Mouse (Mus musculus) layer of hippocampus, postnatal 10 days (tissue): ENCODE data around the gene Atf6b. TPM values are rescaled to one million over a fixed set of nuclear protein-coding genes. Genes with fewer than 3 reads are reported as not detected.

Experiments
- DNase-seq, 2 experiments: peaks; one replicate each; pipeline ENCODE4 v3.0.0; 2021; ENCODE audit warnings: low spot score in 2 of 2
- total RNA-seq, 2 experiments: library from RNA; stranded (reverse); gene quantifications; 2 replicates each; pipeline ENCODE4 v1.2.3; 2021

Atf6b gene
- total RNA-seq, 2 experiments from 2014 or later, result 75.8 to 78.6 TPM

DNA sequence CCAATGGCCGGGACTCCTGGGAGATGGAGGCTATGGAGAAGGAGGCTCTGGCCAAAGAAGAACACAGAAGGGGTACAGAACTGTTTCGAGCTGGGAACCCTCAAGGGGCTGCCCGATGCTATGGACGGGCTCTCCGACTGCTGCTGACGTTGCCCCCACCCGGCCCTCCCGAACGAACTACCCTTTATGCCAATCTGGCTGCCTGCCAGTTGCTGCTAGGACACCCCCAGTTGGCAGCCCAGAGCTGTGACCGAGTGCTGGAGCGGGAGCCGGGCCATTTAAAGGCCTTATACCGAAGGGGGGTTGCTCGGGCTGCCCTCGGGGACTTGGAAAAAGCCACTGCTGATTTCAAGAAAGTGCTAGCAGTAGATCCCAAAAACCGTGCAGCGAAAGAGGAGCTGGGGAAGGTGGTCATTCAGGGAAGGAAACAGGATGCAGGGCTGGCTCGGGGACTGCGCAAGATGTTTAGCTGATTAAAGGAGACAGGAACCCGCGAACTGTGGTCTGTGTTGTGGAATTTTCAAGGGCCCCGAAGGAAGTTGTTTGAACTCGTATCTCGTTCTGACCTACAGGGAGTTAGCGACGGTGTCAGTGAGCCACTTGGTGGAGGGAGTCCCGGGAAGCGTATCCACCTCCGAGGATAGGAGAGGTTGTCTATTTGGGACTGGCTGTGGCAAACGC lies 975 bp upstream of the Atf6b start:
- DNase-seq, result peak in 1 of 2 experiments; percentile 18

DNA sequence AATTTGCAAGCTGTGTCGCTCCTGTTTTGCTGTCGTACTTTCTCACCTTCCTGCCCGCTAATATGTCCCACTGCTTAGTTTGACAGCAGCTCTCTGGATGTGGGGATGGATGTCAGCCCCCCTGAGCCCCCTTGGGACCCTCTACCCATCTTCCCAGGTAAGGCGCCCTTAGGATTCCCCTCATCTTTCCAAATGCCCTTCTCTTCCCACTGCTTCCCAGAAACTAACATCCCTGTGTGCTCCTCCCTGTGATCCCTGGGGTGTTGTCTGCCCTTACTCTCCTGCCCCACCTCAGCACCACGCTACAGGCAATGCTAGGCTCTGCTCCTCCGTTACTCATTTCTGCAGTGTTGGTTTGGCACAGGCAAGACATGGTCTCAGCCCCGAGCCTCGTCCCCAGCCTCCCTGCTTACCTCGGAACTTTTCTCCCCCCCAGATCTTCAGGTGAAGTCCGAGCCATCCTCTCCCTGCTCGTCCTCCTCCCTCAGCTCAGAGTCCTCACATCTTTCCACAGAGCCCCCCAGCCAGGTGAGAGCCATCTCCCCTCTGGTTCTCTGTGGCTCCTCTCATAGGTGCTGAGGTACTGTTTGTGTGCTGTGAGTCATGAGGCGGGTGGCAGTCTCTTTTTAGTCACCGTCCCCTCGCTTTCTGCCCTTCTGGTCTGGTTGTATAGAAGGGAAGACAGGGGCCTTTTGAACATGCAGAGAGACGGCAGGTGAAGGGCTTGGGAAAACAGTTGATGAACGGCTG lies 1.4 kb downstream of the Atf6b start:
- no peak for DNase-seq

DNA sequence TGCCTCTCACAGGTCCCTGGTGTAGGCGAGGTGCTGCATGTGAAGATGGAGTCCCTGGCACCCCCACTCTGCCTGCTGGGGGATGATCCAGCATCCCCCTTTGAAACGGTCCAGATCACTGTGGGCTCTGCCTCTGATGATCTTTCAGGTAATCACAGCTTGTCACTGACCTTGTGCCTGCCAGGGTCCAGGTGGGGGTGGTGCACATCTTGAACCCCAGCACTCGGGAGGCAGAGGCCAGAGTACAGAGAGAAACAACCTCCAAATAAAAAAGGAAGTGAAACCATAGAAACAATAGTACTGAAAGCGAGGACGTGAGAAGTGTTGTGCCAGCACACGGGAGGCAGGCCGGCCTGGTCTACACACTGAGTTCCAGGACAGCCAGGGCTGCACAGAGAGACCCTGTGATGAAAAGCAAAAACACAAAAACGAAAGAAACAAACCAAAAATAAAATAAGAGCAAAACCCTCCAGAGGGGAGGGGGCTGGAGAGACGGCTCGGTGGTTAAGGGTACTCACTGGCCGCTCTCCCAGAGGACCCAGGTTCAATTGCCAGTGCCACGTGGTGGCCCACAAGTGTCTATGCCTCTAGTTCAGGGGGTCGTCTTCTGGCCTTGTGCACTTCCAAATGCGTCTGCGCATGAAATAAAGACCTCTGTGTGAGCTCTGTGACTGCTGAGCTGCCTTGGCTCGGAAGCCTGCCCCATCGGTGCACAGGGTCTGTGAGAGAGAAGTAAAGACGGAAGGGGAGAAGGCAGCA lies 2.3 kb downstream of the Atf6b start:
- no peak for DNase-seq

- DNase-seq, result peak in 1 of 2 experiments; percentile 12
These were observed 3.8 kb downstream of the Atf6b start for GRCm38 (mm10) chr17:34650781-34651180.

DNA sequence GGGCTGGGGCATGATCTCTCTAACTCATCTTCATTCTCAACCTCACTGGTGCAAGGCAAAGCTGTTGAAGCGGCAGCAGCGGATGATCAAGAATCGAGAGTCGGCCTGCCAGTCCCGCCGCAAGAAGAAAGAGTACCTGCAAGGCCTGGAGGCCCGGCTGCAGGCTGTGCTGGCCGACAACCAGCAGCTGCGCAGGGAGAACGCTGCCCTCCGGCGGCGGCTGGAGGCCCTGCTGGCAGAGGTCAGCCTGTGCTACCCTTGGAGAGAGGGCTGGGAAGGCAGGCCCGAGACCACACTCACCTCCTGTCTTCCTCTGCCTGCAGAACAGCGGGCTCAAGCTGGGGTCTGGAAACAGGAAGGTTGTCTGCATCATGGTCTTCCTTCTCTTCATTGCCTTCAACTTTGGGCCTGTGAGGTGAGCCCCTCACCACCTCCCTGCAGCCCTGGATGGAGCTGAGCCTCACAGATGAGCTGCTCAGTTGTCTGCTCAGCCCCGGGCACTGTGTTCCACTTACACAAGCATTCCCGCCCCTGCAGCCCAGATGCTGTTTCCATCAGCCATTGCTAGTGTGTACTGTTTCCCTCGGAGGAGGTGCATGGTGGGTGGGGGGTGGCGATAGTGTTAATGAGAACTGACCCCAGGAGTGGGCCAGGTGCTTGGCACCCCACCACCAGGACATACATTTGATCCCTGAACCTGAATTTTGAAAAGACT lies 4.7 kb downstream of the Atf6b start:
- DNase-seq, result peak in 1 of 2 experiments; percentile 64

- peak in 1 of 2 experiments; percentile 14 for DNase-seq
These were observed 5.6 kb downstream of the Atf6b start for GRCm38 (mm10) chr17:34652546-34652945.

DNA sequence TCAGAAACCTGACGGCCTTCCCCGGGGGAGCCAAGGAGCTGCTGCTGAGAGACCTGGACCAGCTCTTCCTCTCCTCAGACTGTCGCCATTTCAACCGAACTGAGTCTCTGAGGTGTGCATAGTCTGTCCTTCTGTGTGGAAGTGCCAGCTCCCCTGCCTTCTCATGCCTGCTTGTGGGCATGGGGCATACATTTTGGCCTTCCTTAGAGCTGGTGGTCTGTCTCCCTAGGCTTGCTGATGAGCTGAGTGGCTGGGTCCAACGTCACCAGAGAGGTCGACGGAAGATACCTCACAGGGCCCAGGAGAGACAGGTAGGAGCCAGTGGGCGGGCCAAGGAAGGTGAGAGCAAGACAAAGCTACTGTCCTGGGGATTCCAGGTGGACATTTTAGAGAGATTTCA lies 6.0 kb downstream of the Atf6b start:
- DNase-seq, result peak in 1 of 2 experiments; percentile 14

GRCm38 (mm10) chr17:34653746-34654285 lies 6.9 kb downstream of the Atf6b start:
- DNase-seq, result peak; percentile 77 to 80

DNA sequence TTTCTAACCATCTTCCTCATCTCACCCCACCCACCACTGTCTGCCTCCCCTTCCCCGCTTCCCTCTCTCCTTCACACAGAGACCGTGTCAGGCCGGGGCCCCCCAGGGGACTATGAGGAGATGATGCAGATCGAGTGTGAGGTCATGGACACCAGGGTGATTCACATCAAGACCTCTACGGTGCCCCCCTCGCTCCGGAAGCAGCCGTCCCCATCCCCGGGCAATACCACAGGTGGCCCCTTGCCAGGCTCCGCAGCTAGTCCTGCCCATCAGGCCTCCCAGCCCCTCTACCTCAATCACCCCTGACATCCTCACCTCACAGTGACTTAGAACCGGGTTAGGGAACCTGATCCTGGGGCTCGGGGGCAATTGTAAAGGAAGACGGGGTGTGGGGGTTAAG lies 7.4 kb downstream of the Atf6b start:
- DNase-seq, result no peak

DNA sequence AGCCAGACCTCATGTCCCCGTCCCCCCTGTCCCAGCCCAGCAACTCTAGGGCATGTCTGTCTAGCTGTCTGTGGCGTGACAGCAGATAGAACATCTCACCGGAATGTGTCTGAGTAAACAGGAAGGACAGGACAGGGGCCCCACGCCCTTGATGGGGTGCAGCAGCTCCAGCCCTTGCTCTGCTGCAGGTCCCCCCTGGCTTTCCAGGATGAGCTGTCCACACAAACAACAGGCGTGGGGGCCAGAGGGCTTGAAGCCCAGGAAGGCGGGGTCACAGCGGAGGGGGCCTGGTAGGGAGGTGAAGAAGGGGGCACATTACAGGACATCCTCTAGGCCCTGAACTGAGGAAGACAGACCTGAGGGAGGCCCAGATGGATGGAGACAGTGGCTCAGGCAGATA lies 8.2 kb downstream of the Atf6b start:
- DNase-seq, result peak in 1 of 2 experiments; percentile 36

DNA sequence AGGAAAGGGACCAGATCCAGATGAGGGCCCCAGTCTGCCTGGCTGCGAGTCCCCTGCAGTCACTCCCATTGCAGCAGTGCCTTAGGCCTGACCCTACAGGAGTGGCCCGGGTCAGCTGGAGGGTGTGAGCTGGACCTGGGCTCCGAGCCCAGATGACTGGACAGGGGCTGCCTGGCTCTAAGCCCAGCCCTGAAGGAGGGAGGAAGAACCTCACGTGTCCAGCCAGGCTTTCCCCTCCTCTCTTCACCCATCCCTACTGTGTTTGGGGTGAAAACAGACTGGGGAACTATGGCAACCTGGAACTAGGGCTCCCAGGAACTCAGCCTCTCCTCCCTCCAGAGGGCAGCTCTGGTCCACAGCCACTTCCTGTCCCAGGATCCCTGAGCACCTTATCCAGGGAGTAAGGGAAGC lies 8.6 kb downstream of the Atf6b start:
- DNase-seq, result peak; percentile 60 to 71

GRCm38 (mm10) chr17:34656666-34657065 lies 9.7 kb downstream of the Atf6b start:
- peak in 1 of 2 experiments; percentile 14 for DNase-seq

- peak in 1 of 2 experiments; percentile 10 for DNase-seq
These were observed 10.3 kb downstream of the Atf6b start for GRCm38 (mm10) chr17:34657271-34657670.

GRCm38 (mm10) chr17:34658145-34658544 lies 11.2 kb downstream of the Atf6b start:
- no peak for DNase-seq

- DNase-seq, result no peak
These were observed 11.6 kb downstream of the Atf6b start for GRCm38 (mm10) chr17:34658591-34658990.

DNA sequence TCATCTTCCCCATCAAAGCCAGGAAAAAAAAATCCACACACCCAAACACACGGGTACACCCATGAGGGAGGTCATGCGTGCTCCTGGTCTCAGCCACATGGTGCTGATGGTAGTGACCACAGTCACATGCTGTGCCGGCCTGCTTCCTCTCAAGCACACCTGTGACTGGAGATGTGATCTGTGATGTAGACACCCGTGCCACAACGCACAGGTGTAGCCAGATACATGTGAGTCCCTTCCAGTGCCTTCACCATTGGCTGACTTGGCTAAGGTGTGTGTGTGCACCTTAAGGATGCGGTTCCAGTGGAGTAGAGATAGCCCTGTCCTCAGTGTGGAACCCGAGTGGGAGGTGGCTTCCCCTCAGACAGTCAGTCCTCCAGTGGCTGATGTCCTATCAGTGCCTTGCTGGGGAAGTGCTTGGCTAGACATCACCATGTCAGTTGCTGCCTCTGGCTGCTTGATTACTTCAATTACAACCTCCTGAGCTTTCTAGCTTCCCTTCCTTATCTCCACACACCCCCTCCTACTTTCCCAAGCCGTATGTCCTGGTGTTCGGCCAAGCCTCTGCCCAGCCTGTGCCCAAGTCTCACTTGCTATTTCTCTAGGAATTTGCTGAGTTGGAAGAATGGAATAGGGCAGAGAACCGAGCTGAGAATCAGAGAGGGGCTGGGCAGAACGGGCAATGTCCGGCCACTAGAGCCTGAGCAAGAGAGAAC lies 12.4 kb downstream of the Atf6b start:
- DNase-seq, result peak in 1 of 2 experiments; percentile 11

GRCm38 (mm10) chr17:34659897-34660214 lies 12.9 kb downstream of the Atf6b start:
- peak in 1 of 2 experiments; percentile 10 for DNase-seq

DNA sequence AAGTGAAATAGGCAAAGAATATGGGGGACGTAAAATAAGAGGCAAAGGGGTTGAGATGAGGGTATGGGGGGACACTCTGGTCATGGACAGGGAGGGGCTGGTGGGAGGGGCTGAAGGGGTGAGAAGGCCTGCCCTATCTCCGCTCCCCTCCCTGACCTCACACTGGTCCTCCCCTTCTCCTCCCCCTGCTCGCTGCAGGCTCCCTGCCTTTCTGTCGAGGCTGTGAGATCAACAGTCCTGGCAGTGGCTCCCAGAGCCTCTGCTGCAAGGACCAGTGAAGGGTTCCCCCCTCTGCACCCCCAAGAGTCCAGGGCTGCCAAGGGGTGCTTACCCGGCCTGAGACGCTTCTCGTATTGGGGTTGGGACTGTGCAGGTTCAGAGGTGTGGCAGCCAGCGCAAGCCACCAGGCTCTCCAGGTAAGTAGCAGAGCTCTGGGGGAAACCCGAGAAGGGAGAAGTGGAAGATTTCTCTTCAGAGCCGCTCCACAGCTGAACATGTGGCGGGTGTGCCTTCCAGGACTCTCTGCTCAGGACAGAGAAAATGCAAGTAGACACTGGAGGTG lies 13.4 kb downstream of the Atf6b start:
- DNase-seq, result no peak

DNA sequence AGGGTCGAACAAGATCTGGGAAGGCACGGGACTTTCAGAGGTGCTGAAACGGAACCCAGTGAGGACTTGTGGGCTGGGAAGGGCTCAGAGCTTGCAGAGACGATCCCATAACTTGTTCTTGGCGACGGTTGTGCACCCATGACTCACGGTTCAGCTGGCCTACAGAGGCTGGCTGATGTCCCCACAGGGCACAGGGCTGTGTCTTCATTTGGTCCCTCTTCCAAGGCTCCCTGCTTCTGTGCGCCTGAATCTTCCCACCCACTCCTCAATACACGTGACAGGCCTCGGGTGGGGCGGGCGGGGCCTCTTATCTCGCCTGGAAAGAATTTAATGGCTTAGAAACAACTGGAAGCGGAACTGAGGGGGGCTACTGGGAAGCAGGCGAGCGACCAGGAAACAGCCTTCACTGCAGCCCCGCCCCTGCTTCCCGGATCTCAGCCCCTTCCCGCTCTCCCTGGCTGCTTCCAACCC lies 14.2 kb downstream of the Atf6b start:
- no peak for DNase-seq

- DNase-seq, result no peak
These were observed 15.5 kb downstream of the Atf6b start for GRCm38 (mm10) chr17:34662468-34662867.
